Mouse (Mus musculus): Measurements from ENCODE around the gene Coa4.
"Not testable (repeated sequence)": the region's sequence is repeated elsewhere in the genome, so short reads cannot be mapped to it uniquely, and the experiment has no call there.

The Coa4 gene

DNA sequence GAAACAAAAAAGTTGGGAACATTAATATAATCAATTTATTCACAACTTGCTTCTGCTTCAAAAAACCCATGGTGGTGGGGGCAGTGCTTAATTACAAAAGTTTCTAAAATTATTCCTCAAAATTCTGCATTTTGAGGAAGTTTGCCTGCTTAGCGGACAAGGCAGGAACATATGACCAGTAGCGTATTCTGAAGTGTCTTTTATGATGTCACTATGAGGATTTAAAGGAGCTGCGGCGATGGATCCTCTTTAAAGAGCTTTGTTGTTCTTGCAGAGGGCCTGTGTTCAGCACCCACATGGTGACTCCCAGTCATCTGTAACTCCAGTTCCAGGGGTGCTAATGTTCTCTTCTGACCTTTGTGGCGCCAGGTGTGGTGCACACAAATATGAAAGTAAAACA is 6.1 kb upstream of the Coa4 start:
- POLR2A ChIA-PET: interaction anchor here in 3 of 4 experiments (0.6 to 47.4 kb wide), 9 partner anchors 10 to 414 kb away, joined by 3 to 704 read pairs (median 3); partner anchors contain the start of genes Relt (in 1 of the 3) and Ucp2 (in 1 of the 3)
- CTCF ChIA-PET: interaction anchor here (0.6 to 4.7 kb wide), 6 partner anchors 10 to 299 kb away, joined by 3 to 18 read pairs (median 8); no protein-coding TSS in a partner anchor

DNA sequence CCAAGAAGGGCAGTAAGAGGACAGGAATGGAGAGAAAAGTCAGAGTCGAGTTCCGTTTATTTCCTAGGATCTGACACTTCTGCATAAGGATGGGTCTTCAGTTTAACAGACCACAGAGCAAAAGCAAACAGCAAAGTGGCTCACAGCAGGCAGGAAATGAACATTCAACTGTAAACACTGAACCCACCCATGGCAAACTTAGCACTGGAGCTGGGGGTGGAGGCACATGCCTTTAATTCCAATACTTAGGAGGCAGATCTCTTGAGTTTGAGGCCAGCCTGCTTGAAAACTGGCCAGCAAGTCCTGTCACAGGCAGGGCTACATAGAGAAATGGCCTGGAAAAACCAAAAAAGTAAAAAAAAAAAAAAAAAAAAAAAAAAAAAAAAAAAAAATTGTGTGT is 3.4 kb upstream of the Coa4 start:
- CTCF ChIA-PET: interaction anchor here (0.6 to 4.7 kb wide), 6 partner anchors 11 to 849 kb away, joined by 3 to 18 read pairs (median 4); no protein-coding TSS in a partner anchor
- POLR2A ChIA-PET: interaction anchor here in 2 of 4 experiments (0.9 to 47.4 kb wide), 15 partner anchors 9 to 131 kb away, joined by 3 to 704 read pairs (median 6); partner anchors contain the start of gene Ucp2 (in 2 of the 2)

DNA sequence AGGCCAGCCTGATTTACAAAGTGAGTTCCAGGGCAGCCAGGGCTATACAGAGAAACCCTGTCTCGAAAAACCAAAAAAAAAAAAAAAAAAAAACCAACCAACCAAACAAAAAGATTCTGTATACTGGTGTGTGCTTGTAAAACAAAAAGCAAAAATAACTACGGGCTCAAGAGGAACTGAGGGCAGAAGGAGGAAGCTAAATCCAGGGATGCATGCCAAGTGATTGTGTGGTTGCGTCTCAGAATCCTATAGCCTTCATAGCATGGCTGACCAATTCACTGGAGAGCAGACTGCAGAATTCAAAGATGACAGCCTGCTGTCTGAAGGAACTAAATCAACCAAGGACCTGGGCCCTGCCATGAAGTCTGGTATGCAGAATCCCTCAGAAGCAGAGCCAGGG is 2.7 kb upstream of the Coa4 start:
- ChIA-PET CTCF (interaction anchor here in 2 of 4 experiments (0.7 to 1.3 kb wide), 3 partner anchors 10 to 848 kb away, joined by 4 to 6 read pairs (median 5); no protein-coding TSS in a partner anchor), POLR2A (interaction anchor here in 2 of 4 experiments (0.7 to 47.4 kb wide), 12 partner anchors 8 to 329 kb away, joined by 3 to 704 read pairs (median 4); partner anchors contain the start of genes Ucp2 (in 2 of the 2) and Relt (in 1 of the 2))

DNA sequence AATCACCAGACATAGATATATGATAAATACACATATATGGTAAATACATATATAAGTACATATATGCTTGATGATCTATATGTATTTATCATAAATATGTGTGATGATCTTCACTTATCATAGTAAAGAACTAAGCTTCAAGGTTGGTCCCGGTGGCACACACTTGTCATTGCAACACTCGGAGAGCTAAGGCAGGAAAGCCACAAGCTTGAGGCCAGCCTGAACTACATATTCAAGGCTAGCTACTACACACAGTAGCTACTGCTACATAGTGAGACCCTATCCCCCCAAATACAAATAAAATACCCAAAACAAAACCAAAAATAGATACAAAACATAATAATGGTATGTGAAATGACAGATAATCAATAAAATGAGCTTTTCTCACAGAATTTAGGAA is 1.0 kb upstream of the Coa4 start:
- POLR2A ChIA-PET: interaction anchor here in 3 of 4 experiments (0.5 to 47.4 kb wide), 47 partner anchors 9 to 767 kb away, joined by 3 to 704 read pairs (median 4); partner anchors contain the start of genes Fam168a (in 3 of the 3), Ucp2 (in 2 of the 3), Atg16l2 (in 1 of the 3) and Mrpl48 (in 1 of the 3)
- CTCF ChIA-PET: interaction anchor here (0.7 to 2.0 kb wide), 4 partner anchors 15 to 30 kb away, joined by 3 to 10 read pairs (median 6); no protein-coding TSS in a partner anchor

DNA sequence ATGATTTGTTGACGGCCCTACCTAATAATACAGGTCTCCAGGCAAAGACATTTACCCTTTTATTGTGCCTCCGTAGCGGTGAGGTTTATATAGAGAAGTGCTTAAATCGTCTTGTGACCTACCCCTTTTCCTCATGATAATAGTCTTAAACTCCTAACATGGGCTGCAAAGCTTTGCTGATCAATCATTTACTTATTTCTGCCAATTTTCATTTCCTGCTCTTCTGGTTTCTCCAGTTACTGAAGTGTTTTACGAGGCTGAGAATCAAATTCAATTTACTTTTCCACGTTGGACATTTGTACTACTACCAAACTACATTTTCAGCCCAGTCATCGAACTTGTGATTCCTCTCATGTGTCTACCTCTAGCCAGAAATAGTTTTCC is 640 bp downstream of the Coa4 start:
- CTCF ChIA-PET: interaction anchor here in 1 of 4 experiments (2.1 kb wide), 1 partner anchor 17 kb away, joined by 8 read pairs; no protein-coding TSS in a partner anchor
- POLR2A ChIA-PET: interaction anchor here in 2 of 4 experiments (0.7 to 47.4 kb wide), 9 partner anchors 16 to 134 kb away, joined by 3 to 704 read pairs (median 6); partner anchors contain the start of gene Ucp2 (in 1 of the 2)

DNA sequence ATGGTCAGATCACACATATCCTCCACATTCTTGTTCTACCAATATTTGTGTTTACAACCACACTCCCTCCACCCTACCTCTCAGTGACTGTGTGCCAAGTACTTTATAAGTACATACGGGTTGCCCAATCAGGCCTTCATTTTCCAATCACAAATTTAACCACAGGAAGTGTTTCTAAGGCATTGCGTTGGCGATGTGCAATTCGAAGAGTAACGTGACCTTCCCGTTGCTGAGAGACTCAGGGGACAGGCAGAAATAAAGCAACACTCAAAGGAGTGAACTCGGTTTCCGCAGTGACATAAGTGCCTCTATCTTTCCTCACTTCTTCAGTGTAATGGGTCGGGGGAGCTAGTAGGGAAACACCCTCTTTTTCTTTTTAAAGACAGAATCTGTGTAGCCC is 2.6 kb downstream of the Coa4 start:
- CTCF ChIA-PET: interaction anchor here in 2 of 4 experiments (2.0 to 2.1 kb wide), 2 partner anchors 19 kb away, joined by 5 to 8 read pairs; no protein-coding TSS in a partner anchor
- POLR2A ChIA-PET: interaction anchor here in 3 of 4 experiments (1.2 to 47.4 kb wide), 7 partner anchors 11 to 68 kb away, joined by 3 to 704 read pairs (median 4); partner anchors contain the start of genes Rab6a (in 1 of the 3) and Ucp2 (in 1 of the 3)

DNA sequence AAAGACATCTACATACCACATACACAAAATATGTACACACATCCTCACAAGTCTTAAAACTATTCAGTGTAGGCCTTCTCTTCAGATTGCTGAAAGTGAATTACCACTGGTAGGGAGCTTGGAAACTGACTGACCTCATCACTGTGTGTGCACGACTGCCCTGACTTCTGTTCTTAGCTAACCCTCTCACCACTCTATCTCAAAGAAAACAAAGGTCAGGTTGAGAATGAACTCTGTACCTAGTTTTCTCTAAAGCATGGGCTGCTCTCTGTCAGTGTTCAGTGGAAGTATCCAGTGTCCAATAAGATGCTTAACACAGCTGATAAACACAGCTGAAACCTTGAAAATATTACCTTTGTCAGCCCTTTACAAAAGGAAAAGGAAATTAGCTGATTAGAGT is 7.6 kb downstream of the Coa4 start:
- POLR2A ChIA-PET: interaction anchor here in 2 of 4 experiments (0.6 to 47.4 kb wide), 9 partner anchors 9 to 520 kb away, joined by 3 to 704 read pairs (median 3); partner anchors contain the start of genes Dnajb13 (in 1 of the 2) and Ucp2 (in 1 of the 2)
- CTCF ChIA-PET: no interaction called here

DNA sequence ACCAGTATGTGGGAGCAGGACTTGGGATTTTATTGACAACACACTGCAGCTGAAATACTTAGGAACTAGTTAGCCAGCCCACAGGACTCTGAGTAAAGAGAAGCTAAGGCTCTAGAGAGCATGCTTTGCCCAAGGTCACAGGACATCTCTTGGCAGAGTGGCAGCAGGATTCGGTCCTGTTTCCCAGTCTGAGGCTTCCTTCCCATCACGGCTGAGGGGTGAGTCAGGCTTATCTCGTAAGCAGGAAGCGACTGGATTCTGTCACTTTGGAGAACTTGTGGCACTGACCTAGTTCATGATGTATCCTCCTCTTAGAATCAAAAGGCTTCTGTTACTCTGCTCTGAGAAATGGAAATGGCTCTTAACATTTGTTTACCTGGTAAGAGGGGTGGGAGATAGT is 10.8 kb downstream of the Coa4 start:
- ChIA-PET CTCF (interaction anchor here in 2 of 4 experiments (0.6 to 1.0 kb wide), 2 partner anchors 22 to 26 kb away, joined by 3 to 5 read pairs; no protein-coding TSS in a partner anchor), POLR2A (interaction anchor here in 3 of 4 experiments (0.7 to 1.1 kb wide), 4 partner anchors 8 to 52 kb away, joined by 3 to 4 read pairs (median 3); partner anchors contain the start of gene Coa4 (in 1 of the 3))

DNA sequence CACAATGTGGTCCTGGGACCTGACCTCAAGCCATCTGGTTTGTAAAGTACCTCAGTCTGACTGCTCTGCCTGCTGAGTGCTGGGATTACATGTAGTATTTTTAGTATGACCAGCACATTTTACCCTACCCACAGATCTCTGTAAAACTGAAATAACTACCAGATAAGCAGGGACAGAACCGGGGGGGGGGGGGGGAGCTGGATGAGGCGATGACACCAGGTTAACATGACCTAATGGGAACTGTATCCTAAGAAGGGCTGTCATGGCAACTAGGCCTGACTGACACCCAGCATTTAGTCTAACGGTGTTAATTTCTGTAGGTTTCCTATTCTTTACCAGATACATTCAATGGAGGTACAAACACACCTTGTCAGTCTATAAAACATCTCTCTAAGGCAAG is 12.9 kb downstream of the Coa4 start:
- CTCF ChIA-PET: interaction anchor here in 3 of 4 experiments (0.6 to 1.2 kb wide), 4 partner anchors 15 to 1271 kb away, joined by 3 to 5 read pairs (median 3); no protein-coding TSS in a partner anchor
- POLR2A ChIA-PET: interaction anchor here in 1 of 4 experiments (0.6 to 1.1 kb wide), 2 partner anchors 11 to 13 kb away, joined by 3 to 6 read pairs; partner anchors contain the start of gene Coa4

DNA sequence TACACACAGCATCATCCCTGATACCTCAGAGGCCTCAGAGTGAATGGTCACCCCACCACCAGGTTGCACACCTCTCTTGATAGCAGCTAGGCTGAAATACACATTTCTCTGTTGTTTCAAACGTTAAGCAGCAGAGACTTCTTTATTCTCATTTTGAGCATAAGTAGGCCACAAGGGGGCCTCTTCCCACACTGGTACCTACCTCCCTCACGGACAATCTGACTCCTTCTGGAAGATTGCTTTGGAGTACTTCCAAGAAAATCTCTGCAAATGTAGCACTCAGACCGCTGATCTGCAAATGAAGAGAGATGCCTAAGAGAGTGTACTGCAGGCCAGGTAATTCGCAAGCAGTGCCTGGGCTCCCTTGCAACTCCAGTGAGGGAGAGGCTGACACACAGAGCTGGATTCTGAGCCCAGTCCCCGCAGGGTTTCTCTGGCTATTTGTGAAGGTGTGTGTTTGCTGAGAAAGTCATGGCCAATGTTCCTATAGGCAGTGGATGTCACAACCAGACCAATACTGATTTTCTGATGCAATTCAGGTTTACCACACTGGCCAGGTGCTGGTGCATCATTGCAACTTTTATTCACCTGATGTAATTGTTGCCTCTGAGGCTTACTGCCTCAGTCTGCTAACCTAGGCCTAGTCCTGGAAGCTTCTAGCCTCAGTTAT is 13.6 kb downstream of the Coa4 start:
- CTCF ChIA-PET: interaction anchor here in 3 of 4 experiments (0.6 to 1.2 kb wide), 3 partner anchors 16 to 1271 kb away, joined by 3 to 5 read pairs (median 3); no protein-coding TSS in a partner anchor

DNA sequence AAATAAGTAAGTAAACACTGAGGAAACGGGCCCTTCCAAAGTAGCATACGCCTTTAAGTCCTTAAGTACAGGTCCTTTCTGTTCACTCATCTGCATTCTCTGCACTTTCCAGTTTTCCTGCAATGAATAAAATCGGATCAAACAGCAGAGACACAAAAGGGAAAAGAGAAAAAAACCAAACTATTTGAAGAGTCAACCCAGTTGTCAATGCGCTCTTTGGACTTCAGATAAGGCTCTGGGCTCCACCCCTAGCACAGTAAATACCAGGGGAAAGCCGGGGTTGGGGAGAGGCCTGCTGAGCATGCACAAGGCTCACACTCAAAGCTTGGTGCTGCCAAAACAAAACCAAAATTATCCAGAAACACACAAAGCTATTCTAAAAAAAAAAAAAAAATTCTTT is 18.1 kb downstream of the Coa4 start:
- POLR2A ChIA-PET: interaction anchor here (0.6 to 2.7 kb wide), 25 partner anchors 8 to 1920 kb away, joined by 3 to 14 read pairs (median 5); partner anchors contain the start of genes Coa4 (in 3 of the 4), Mrpl48 (in 2 of the 4), Rab6a (in 2 of the 4) and Ucp2 (in 1 of the 4)
- CTCF ChIA-PET: interaction anchor here in 3 of 4 experiments (0.6 to 2.2 kb wide), 7 partner anchors 25 to 542 kb away, joined by 3 to 8 read pairs (median 3); no protein-coding TSS in a partner anchor

More for the DNA sequence above, 13.6 kb downstream of the Coa4 start:
- POLR2A ChIA-PET: interaction anchor here in 2 of 4 experiments (0.6 to 1.4 kb wide), 5 partner anchors 12 to 68 kb away, joined by 3 to 6 read pairs (median 4); partner anchors contain the start of gene Coa4 (in 1 of the 2)

DNA sequence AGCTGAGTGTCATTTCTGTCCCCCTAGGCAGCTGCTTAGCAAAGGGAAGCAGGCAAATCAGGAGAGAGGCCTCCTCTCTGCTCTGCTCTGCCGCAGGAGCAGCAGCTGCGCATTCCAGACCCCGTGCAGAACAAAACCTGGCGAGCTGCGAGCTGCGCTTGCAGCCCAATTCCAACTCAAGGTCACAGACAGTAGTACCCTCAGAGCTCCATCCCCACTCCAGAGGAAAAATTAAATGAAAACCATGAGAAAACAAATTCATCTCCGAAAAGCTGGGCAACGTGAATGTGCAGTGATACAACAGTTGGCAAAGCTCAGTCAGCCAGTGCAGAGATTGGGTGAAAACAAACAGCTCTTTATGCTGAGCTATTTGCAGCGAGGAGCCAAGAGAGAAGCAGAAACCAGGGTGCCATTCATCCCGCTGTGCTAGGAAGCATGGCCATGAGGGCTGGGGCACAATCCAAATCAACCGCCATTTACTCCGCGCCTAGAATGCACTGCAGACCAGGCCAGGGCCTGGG is 18.6 kb downstream of the Coa4 start:
- POLR2A ChIA-PET: interaction anchor here (0.6 to 2.7 kb wide), 30 partner anchors 8 to 1920 kb away, joined by 3 to 14 read pairs (median 4); partner anchors contain the start of genes Coa4 (in 3 of the 4), Mrpl48 (in 3 of the 4), Rab6a (in 3 of the 4) and Ucp2 (in 1 of the 4)
- CTCF ChIA-PET: interaction anchor here in 3 of 4 experiments (0.6 to 2.2 kb wide), 8 partner anchors 14 to 542 kb away, joined by 3 to 8 read pairs (median 3); no protein-coding TSS in a partner anchor

DNA sequence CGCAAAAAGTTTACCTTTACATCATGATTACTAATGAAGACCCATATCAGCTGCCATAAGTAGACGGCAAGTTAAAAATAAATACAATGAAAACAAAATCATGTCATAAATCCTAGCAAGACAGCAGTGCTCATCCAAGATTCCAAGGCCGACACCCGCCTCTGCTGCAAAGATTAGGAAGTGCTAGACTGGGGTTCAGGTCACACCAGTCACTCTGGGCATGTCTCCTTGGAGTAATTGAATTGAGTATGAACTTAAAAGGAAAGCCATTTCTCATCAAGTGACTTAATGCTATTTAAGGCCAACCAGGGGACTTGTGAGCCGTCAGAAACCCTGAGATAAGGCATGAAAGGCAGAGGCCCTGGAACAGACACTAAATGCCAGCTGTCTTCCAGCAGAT is 20.4 kb downstream of the Coa4 start:
- ChIA-PET CTCF (interaction anchor here in 1 of 4 experiments (1.6 kb wide), 1 partner anchor 36 kb away, joined by 4 read pairs; no protein-coding TSS in a partner anchor), POLR2A (interaction anchor here in 2 of 4 experiments (0.6 to 1.0 kb wide), 4 partner anchors 21 to 172 kb away, joined by 3 to 6 read pairs (median 4); partner anchors contain the start of genes Coa4 (in 1 of the 2) and Fam168a (in 1 of the 2))

DNA sequence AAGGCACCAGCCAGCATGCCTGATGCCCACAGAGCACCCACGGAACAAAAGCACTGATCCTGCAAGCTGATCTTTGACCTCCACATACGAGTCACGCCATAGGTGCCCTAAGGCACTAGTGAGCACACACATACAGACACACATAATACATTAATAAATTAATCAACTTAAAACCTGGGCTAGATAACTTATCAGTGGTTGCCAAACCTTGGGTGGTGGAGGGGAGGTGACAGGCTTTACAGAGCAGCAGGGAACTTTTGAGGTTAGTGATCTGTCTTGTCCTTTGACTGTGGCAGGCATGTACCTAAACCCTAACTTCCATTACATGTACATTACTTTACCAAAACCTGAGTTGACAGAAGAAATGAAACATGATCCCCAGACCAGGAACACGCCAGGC is 22.5 kb downstream of the Coa4 start:
- ChIA-PET CTCF (no interaction called here), POLR2A (interaction anchor here in 1 of 4 experiments (0.7 kb wide), 1 partner anchor 344 kb away, joined by 3 read pairs; no protein-coding TSS in a partner anchor)

DNA sequence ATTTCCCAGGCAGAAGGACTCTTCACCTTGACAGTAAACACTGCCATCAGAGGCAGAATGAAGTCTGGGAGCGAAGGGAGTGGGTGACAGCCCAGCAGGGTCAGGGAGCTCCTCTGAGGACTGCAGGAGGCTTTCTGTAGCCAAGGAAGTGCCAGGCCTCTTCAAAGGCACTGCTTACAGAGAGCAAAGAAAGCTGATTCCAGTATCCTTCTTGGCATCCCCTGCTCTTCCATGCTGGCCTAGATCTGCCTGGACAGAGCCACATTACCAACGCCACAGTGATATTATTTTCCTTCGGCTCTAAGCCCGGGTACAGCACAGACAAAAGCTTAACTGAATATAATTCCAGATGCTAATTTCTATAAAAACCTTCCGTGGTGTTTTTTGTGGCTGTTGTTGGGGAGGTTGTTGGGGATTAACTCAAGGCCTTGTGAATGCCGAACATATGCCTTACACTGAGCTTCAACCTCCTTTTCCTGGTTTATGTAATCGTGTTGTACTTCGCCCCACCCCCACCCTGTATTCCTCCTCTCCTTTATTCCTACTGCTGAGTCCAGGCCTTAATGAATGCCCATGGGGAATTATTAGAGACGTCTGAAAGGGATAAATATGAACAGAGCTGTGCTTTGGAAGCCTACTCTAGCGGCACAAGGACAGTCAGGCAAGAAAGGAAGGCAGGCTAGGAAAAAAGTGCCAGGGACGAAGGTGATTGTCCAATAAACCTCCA is 25.2 kb downstream of the Coa4 start:
- CTCF ChIA-PET: interaction anchor here in 3 of 4 experiments (0.8 to 1.1 kb wide), 4 partner anchors 32 to 123 kb away, joined by 3 to 4 read pairs (median 3); no protein-coding TSS in a partner anchor

DNA sequence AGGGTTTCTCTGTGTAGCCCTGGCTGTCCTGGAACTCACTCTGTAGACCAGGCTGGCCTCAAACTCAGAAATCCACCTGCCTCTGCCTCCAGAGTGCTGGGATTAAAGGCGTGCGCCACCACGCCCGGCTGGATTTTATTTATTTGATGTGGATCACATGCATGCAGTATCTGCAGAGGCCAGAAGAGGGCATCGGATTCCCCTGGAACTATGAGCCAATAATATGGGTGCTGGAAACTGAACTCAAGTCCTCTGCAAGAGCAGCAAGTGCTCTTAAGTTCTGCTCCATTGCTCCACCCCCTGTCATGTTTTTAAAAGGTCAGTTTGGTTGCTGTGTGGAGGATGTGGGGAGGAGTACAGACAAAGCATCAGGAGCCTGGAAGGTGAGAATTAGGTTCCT is 30.4 kb downstream of the Coa4 start:
- CTCF ChIA-PET: interaction anchor here in 1 of 4 experiments (1.3 kb wide), 1 partner anchor 118 kb away, joined by 3 read pairs; no protein-coding TSS in a partner anchor
- POLR2A ChIA-PET: not testable (repeated sequence)

More for the DNA sequence above, 25.2 kb downstream of the Coa4 start:
- POLR2A ChIA-PET: interaction anchor here in 3 of 4 experiments (0.7 to 1.3 kb wide), 5 partner anchors 16 to 156 kb away, joined by 3 to 4 read pairs (median 3); no protein-coding TSS in a partner anchor

DNA sequence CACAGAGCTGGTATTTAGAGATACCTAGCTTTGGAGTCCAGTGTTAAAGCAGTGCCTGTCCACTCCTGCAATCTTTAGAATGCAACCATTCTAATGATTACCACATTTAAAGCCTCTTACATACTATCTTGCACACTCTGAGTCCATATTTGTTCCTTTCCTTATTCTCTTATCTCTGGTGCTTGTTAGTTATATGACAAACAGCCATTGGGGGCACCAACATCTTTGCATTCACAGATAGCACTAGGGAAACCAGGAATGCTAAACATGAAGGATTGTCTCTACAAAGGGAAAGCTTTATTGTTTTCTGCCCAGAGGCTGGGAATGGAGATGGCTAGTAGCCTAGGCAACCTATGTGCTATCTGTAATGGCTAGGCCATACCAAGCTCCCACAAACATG is 33.0 kb downstream of the Coa4 start:
- POLR2A ChIA-PET: interaction anchor here in 3 of 4 experiments (0.6 to 2.3 kb wide), 5 partner anchors 13 to 37 kb away, joined by 3 to 9 read pairs (median 3); no protein-coding TSS in a partner anchor

More for the DNA sequence above, 33.0 kb downstream of the Coa4 start:
- CTCF ChIA-PET: interaction anchor here in 2 of 4 experiments (1.0 to 1.2 kb wide), 2 partner anchors 14 to 22 kb away, joined by 3 read pairs; no protein-coding TSS in a partner anchor

Measured in embryonic stem cell, embryonic (primary cell).